Mouse (Mus musculus): ENCODE data around the gene Lin9.

DNA sequence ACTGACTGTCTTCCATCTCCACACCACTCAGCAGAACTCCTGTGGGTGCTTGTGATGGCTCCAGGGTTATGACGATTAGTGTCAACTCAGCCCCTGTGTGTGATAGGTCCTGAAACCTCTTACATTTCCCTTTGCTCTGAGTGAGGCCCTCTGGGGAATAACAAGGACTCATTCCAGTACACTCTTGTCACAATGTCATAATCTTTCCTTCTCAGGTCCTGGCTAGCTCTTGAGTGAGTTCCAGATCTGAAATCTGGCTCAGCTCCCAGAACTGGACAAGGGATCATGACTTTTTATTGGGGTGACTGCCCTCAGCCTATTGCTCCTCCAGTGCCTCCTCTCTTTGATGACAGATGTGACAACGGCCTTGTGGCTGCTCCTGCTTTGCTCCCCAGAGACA lies 14.8 kb upstream of the Lin9 start:
- TF ChIP-seq HCFC1 (IDR thresholded peaks at IDR 0.05; ENCODE audit: low read depth, low read length) (no peak), CTCF (IDR thresholded peaks at IDR 0.05 in 2 of 3, conservative IDR thresholded peaks at IDR 0.05 in 1 of 3; ENCODE audit: control insufficient read depth in 1 of 3, insufficient read depth in 1 of 3, low read depth in 2 of 3, low read length in 3 of 3, poor library complexity in 1 of 3, severe bottlenecking in 1 of 3) (no peak), GATA1 (IDR thresholded peaks at IDR 0.05; ENCODE audit: low read depth, low read length) (no peak)
